In genomic region chr4:140634861-140635388, GRCm38 (mm10) we compare ENCODE assay signal across 15 mouse cellular contexts. TPM values are rescaled to one million over a fixed set of nuclear protein-coding genes. Genes with fewer than 3 reads are reported as not detected.
A peak's percentile ranks its signal among the peaks of the same experiment; 100 is the strongest.
DNase-seq lines count a peak whose midpoint lies in the region; ATAC-seq and TF ChIP-seq lines count a peak whose summit lies in the region.
"Had no signal": no experiment of that assay in that cellular context is flagged by ENCODE, and none has a peak within 500 bp of the region (broad histone marks: within the 10 kb centered on the region; RNA-seq: fewer than 3 reads in every experiment).

No protein-coding gene starts in this region.

- H3K27ac ChIP-seq in cerebellum, adult 2 months (ENCODE audit: insufficient read depth, low read length): 0 out of 2 replicates have a peak overlapping the region, but pooled peaks have one; percentile 3
- peak overlapping the region; percentile 40 for H3K27ac ChIP-seq in heart, adult 2 months
- peak overlapping the region; percentile 12; the same call in 1 of the 2 replicates for H3K27ac ChIP-seq in midbrain, embryonic 13.5 days
- H3K27ac ChIP-seq in midbrain, embryonic 11.5 days (ENCODE audit: low read depth, low read length): no peak overlapping the region
- H3K27ac ChIP-seq in limb, embryonic 10.5 days: no peak overlapping the region
- H3K27ac ChIP-seq: heart, embryonic 15.5 days; left cerebral cortex, adult 2 months; limb, embryonic 15.5 days; midbrain, embryonic 12.5 days; neural tube, embryonic 13.5 days had no signal

- 14% methylated on average over 10 of the region's 10 CpGs for WGBS in cerebellum, adult 2 months
- 42% methylated on average over 10 of the region's 10 CpGs for WGBS in heart, adult 2 months
- 89% methylated on average over 10 of the region's 10 CpGs for WGBS in midbrain, embryonic 13.5 days
- WGBS in midbrain, embryonic 11.5 days: 81% methylated on average over 10 of the region's 10 CpGs
- 81% methylated on average over 10 of the region's 10 CpGs for WGBS in limb, embryonic 10.5 days

- H3K36me3 ChIP-seq in heart, adult 2 months (ENCODE audit: control insufficient read depth, insufficient read depth, low read length): no peaks in the 10 kb centered on the region
- H3K36me3 ChIP-seq in midbrain, embryonic 13.5 days: peaks cover 25% of the 10 kb centered on the region
- H3K36me3 ChIP-seq in midbrain, embryonic 11.5 days (ENCODE audit: control insufficient read depth, insufficient read depth, low read length): no peaks in the 10 kb centered on the region
- H3K36me3 ChIP-seq in limb, embryonic 10.5 days: peaks cover 27% of the 10 kb centered on the region
- H3K36me3 ChIP-seq: heart, embryonic 15.5 days; limb, embryonic 15.5 days had no signal

- H3K9ac ChIP-seq in heart, adult 2 months (ENCODE audit: low read depth, low read length): no peak overlapping the region
- H3K9ac ChIP-seq in midbrain, embryonic 13.5 days (replicated peaks): no peak overlapping the region; the same call in 1 of the 2 replicates
- H3K9ac ChIP-seq in midbrain, embryonic 11.5 days (ENCODE audit: low read length): no peak overlapping the region
- H3K9ac ChIP-seq: heart, embryonic 15.5 days; limb, embryonic 15.5 days; midbrain, embryonic 12.5 days; neural tube, embryonic 13.5 days had no signal

- peaks cover 86% of the 10 kb centered on the region for H3K4me1 ChIP-seq in cerebellum, adult 2 months (ENCODE audit: control insufficient read depth, insufficient read depth, low read length)
- H3K4me1 ChIP-seq in heart, adult 2 months (ENCODE audit: control insufficient read depth, insufficient read depth, low read length): peaks cover 16% of the 10 kb centered on the region
- H3K4me1 ChIP-seq in midbrain, embryonic 13.5 days (replicated peaks): peaks cover 34% of the 10 kb centered on the region
- H3K4me1 ChIP-seq in midbrain, embryonic 11.5 days (ENCODE audit: control insufficient read depth, insufficient read depth, low read length): peaks cover 13% of the 10 kb centered on the region
- H3K4me1 ChIP-seq in limb, embryonic 10.5 days: peaks cover 40% of the 10 kb centered on the region

- H3K79me2 ChIP-seq in heart, adult 2 months (replicated peaks; ENCODE audit: control insufficient read depth, insufficient read depth, low read length): no peaks in the 10 kb centered on the region

- TF ChIP-seq POLR2A in cerebellum, adult 2 months (IDR thresholded peaks at IDR 0.05; ENCODE audit: borderline replicate concordance, insufficient read depth, low read length): no peak
- no peak for TF ChIP-seq POLR2A in heart, adult 2 months (IDR thresholded peaks at IDR 0.05; ENCODE audit: insufficient read depth, low read depth, low read length)

- no peak for TF ChIP-seq CTCF in cerebellum, adult 2 months (IDR thresholded peaks at IDR 0.05; ENCODE audit: borderline replicate concordance, insufficient read depth, low read depth, low read length)
- no peak for TF ChIP-seq CTCF in heart, adult 2 months (IDR thresholded peaks at IDR 0.05)

- H3K9me3 ChIP-seq in midbrain, embryonic 13.5 days: no peaks in the 10 kb centered on the region
- H3K9me3 ChIP-seq in midbrain, embryonic 11.5 days (ENCODE audit: control insufficient read depth, low read length): no peaks in the 10 kb centered on the region
- no peaks in the 10 kb centered on the region for H3K9me3 ChIP-seq in limb, embryonic 10.5 days (replicated peaks)
- H3K9me3 ChIP-seq: heart, embryonic 15.5 days; limb, embryonic 15.5 days; midbrain, embryonic 12.5 days; neural tube, embryonic 13.5 days had no signal

- no peak overlapping the region for H3K4me2 ChIP-seq in midbrain, embryonic 13.5 days (replicated peaks)
- H3K4me2 ChIP-seq in midbrain, embryonic 11.5 days: no peak overlapping the region
- H3K4me2 ChIP-seq: heart, embryonic 15.5 days; limb, embryonic 15.5 days; midbrain, embryonic 12.5 days; neural tube, embryonic 13.5 days had no signal

- peak; percentile 56 to 61 for DNase-seq in cerebellum, adult 2 months
- DNase-seq in cerebellum, postnatal 10 days: no peak
- DNase-seq in heart, adult 2 months: peak in 1 of 2 experiments; percentile 56
- no peak for DNase-seq in heart, postnatal 36 days
- DNase-seq in midbrain, embryonic 11.5 days (ENCODE audit: low spot score, missing footprints): no peak
- DNase-seq in gastrocnemius, postnatal 14 days: peak; percentile 44
- no peak for DNase-seq in limb, embryonic 10.5 days (ENCODE audit: low spot score)
- DNase-seq: adrenal gland, postnatal 25 days had no signal

- H3K4me3 ChIP-seq in cerebellum, adult 2 months (replicated peaks; ENCODE audit: insufficient read depth, low read depth, low read length): no peak overlapping the region
- H3K4me3 ChIP-seq in heart, adult 2 months: no peak overlapping the region
- H3K4me3 ChIP-seq in midbrain, embryonic 13.5 days (replicated peaks): no peak overlapping the region
- no peak overlapping the region for H3K4me3 ChIP-seq in midbrain, embryonic 11.5 days (ENCODE audit: low read depth, low read length)
- no peak overlapping the region for H3K4me3 ChIP-seq in limb, embryonic 10.5 days
- H3K4me3 ChIP-seq: heart, embryonic 15.5 days; left cerebral cortex, adult 2 months; limb, embryonic 15.5 days; midbrain, embryonic 12.5 days; neural tube, embryonic 13.5 days had no signal

- no peaks in the 10 kb centered on the region for H3K27me3 ChIP-seq in cerebellum, adult 2 months (ENCODE audit: control insufficient read depth, insufficient read depth, low read length)
- no peaks in the 10 kb centered on the region for H3K27me3 ChIP-seq in heart, adult 2 months (ENCODE audit: control insufficient read depth, insufficient read depth, low read length)
- no peaks in the 10 kb centered on the region for H3K27me3 ChIP-seq in midbrain, embryonic 13.5 days
- H3K27me3 ChIP-seq in midbrain, embryonic 11.5 days (ENCODE audit: control insufficient read depth, insufficient read depth, low read length): no peaks in the 10 kb centered on the region
- H3K27me3 ChIP-seq in limb, embryonic 10.5 days (ENCODE audit: low read depth, poor library complexity, severe bottlenecking): no peaks in the 10 kb centered on the region
- H3K27me3 ChIP-seq: heart, embryonic 15.5 days; limb, embryonic 15.5 days; midbrain, embryonic 12.5 days; neural tube, embryonic 13.5 days; Patski had no signal

- TF ChIP-seq EP300 in heart, adult 2 months (IDR thresholded peaks at IDR 0.05; ENCODE audit: insufficient read depth, low read depth, low read length): 0 out of 2 replicates have a peak, but pooled peaks have one; percentile 37

- no peak for ATAC-seq in midbrain, embryonic 13.5 days
- ATAC-seq in midbrain, embryonic 11.5 days (ENCODE audit: low FRiP score): no peak
- ATAC-seq: Patski had no signal

- intact Hi-C loops in heart, adult 2 months (cut with DNase I): no loop called here
- intact Hi-C loops in heart, postnatal 36 days (cut with DNase I): loop anchor here (2.0 kb wide), 1 partner anchor 20 kb away; no protein-coding TSS in a partner anchor
- intact Hi-C loops in gastrocnemius, postnatal 14 days (cut with DNase I; ENCODE audit: low total_unique reads): loop anchor here (5.0 kb wide), 1 partner anchor 37 kb away; no protein-coding TSS in a partner anchor

RNA-seq across cellular contexts. Expression of gene Arhgef10l, which starts 30.9 kb away (rescaled TPM):
- 52.7 and 55.5 TPM in 2 replicates for polyA plus RNA-seq in cerebellum, adult 2 months (2012; rRNA removed)
- 10 to 100 TPM; 61.0 to 74.4 TPM for total RNA-seq in heart, adult 2 months (2021)
- polyA plus RNA-seq in heart, adult 2 months (2012; rRNA removed): 54.7 and 75.6 TPM in 2 replicates
- total RNA-seq in heart, postnatal 36 days (2021): 10 to 100 TPM; 62.5 to 65.0 TPM
- 27.7 and 28.3 TPM in 2 replicates for polyA plus RNA-seq in midbrain, embryonic 13.5 days (2015; fragmentation: Nextera tagmentation; extraction: Ambion mirVana)
- 17.6 and 18.5 TPM in 2 replicates for polyA plus RNA-seq in midbrain, embryonic 11.5 days (2014; fragmentation: Nextera tagmentation; extraction: Ambion mirVana)
- 10 to 100 TPM; 39.2 to 49.0 TPM for total RNA-seq in gastrocnemius, postnatal 14 days (2021)
- 13.2 and 17.1 TPM in 2 replicates for polyA plus RNA-seq in limb, embryonic 10.5 days (2016; fragmentation: Nextera tagmentation; extraction: Ambion mirVana)

Comparison
In these comparisons a context has a peak if more than half of its experiments do, and no peak if none do; other contexts are left out.
1. DNase-seq: peak in cerebellum, adult 2 months (2 of 2) and gastrocnemius, postnatal 14 days (single experiment); none in cerebellum, postnatal 10 days (0 of 2), heart, postnatal 36 days (0 of 2), midbrain, embryonic 11.5 days (single experiment) and limb, embryonic 10.5 days (single experiment).
2. H3K27ac ChIP-seq: peak in cerebellum, adult 2 months (single experiment), heart, adult 2 months (single experiment) and midbrain, embryonic 13.5 days (single experiment); none in midbrain, embryonic 11.5 days (single experiment) and limb, embryonic 10.5 days (single experiment).